Mouse (Mus musculus): Measurements from ENCODE around the gene Fzd10. TPM values are rescaled to one million over a fixed set of nuclear protein-coding genes. Genes with fewer than 3 reads are reported as not detected.

Fzd10 gene
- total and polyA plus RNA-seq, 3 experiments, result not detected

DNA sequence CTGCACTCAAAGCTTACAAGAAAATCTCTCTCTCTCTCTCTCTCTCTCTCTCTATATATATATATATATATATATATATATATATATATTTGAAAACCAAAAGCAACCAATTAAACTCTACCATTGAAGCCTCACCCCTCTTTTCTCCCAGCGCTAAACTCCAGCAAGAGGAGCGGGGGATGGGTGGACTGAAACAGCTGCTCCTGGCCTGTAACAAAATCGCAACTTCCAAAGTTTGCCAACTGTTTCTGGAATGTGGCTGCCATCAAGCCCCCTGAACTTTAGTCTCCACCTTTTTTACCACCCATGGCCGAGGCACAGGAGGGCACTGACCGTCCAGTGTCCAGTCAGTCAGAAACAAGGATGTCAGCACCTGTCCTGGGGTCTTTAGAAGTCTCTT lies 27.1 kb downstream of the Fzd10 start:
- Histone ChIP-seq H3K27ac (ENCODE audit: control insufficient read depth, low read depth, low read length) (no peak overlapping the region), H3K9ac (ENCODE audit: control insufficient read depth, low read depth, low read length, poor library complexity, severe bottlenecking) (no peak overlapping the region), H3K4me1 (ENCODE audit: control insufficient read depth in 1 of 2, insufficient read depth in 2 of 2, low read length in 2 of 2) (no peaks in the 10 kb centered on the region), H3K27me3 (ENCODE audit: control insufficient read depth in 1 of 2, insufficient read depth in 2 of 2, low read length in 2 of 2) (no peaks in the 10 kb centered on the region), H3K36me3 (ENCODE audit: control insufficient read depth in 1 of 2, insufficient read depth in 2 of 2, low read length in 2 of 2) (no peaks in the 10 kb centered on the region), H3K79me2 (ENCODE audit: control insufficient read depth, insufficient read depth, low read length, poor library complexity) (no peaks in the 10 kb centered on the region), H3K4me3 (ENCODE audit: control insufficient read depth in 1 of 2, insufficient read depth in 1 of 2, low read depth in 2 of 2, low read length in 2 of 2) (no peak overlapping the region), H3K9me3 (replicated peaks; ENCODE audit: insufficient read depth, low read length) (no peaks in the 10 kb centered on the region)
- DNase-seq (ENCODE audit: low read depth, low spot score), result no peak
- TF ChIP-seq MAFK (IDR thresholded peaks at IDR 0.05; ENCODE audit: borderline replicate concordance, low read depth, low read length) (no peak), MEF2A (IDR thresholded peaks at IDR 0.05; ENCODE audit: extremely low read depth, insufficient replicate concordance, low read depth, low read length, poor library complexity, severe bottlenecking) (no peak), MYB (IDR thresholded peaks at IDR 0.05; ENCODE audit: low read depth, low read length) (no peak), MXI1 (IDR thresholded peaks at IDR 0.05; ENCODE audit: low read depth, low read length) (no peak), USF2 (IDR thresholded peaks at IDR 0.05; ENCODE audit: borderline replicate concordance in 1 of 2, insufficient read depth in 1 of 2, low read depth in 1 of 2, low read length in 2 of 2) (no peak), CHD2 (IDR thresholded peaks at IDR 0.05; ENCODE audit: low read length) (no peak), ZC3H11A (IDR thresholded peaks at IDR 0.05; ENCODE audit: low read depth, low read length) (no peak), SIN3A (IDR thresholded peaks at IDR 0.05; ENCODE audit: low read length) (no peak), CTCF (IDR thresholded peaks at IDR 0.05 in 2 of 3, conservative IDR thresholded peaks at IDR 0.05 in 1 of 3; ENCODE audit: control insufficient read depth in 1 of 3, insufficient read depth in 1 of 3, low read depth in 2 of 3, low read length in 3 of 3, poor library complexity in 1 of 3, severe bottlenecking in 1 of 3) (no peak), UBTF (IDR thresholded peaks at IDR 0.05; ENCODE audit: borderline replicate concordance, insufficient read depth, low read depth, low read length) (no peak), ZKSCAN1 (IDR thresholded peaks at IDR 0.05; ENCODE audit: low read depth, low read length) (no peak), HCFC1 (IDR thresholded peaks at IDR 0.05; ENCODE audit: low read depth, low read length) (no peak), MAX (IDR thresholded peaks at IDR 0.05; ENCODE audit: low read length) (no peak), GABPA (IDR thresholded peaks at IDR 0.05; ENCODE audit: low read depth, low read length) (no peak), TBP (IDR thresholded peaks at IDR 0.05; ENCODE audit: low read depth, low read length) (no peak)

DNA sequence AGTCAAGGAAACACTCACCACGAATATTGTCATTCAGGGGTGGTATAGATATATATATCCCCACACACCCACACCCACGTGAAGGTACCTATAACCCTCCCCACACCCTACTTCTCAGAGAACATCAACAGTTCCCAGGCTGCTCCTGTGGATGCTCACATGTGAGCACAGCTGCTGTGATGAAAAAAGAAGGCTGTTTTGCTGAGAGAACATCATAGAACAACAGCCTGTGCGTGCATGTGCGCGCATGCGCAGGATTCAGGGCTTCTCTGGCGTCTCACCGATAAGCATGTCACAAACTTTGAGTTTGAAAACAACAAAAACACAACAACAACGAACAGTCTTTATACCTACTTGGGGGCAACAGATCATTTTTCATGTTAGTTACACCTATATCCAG lies 36.0 kb downstream of the Fzd10 start:
- Histone ChIP-seq H3K27ac (ENCODE audit: control insufficient read depth, low read depth, low read length) (no peak overlapping the region), H3K36me3 (ENCODE audit: control insufficient read depth in 1 of 2, insufficient read depth in 2 of 2, low read length in 2 of 2) (no peaks in the 10 kb centered on the region), H3K9me3 (replicated peaks; ENCODE audit: insufficient read depth, low read length) (no peaks in the 10 kb centered on the region), H3K27me3 (ENCODE audit: control insufficient read depth in 1 of 2, insufficient read depth in 2 of 2, low read length in 2 of 2) (no peaks in the 10 kb centered on the region), H3K4me3 (ENCODE audit: control insufficient read depth in 1 of 2, insufficient read depth in 1 of 2, low read depth in 2 of 2, low read length in 2 of 2) (no peak overlapping the region), H3K4me1 (ENCODE audit: control insufficient read depth in 1 of 2, insufficient read depth in 2 of 2, low read length in 2 of 2) (no peaks in the 10 kb centered on the region), H3K9ac (ENCODE audit: control insufficient read depth, low read depth, low read length, poor library complexity, severe bottlenecking) (no peak overlapping the region), H3K79me2 (ENCODE audit: control insufficient read depth, insufficient read depth, low read length, poor library complexity) (no peaks in the 10 kb centered on the region)
- TF ChIP-seq ZC3H11A (IDR thresholded peaks at IDR 0.05; ENCODE audit: low read depth, low read length), result no peak
- no peak for TF ChIP-seq NRF1 (IDR thresholded peaks at IDR 0.05; ENCODE audit: insufficient read depth, low read depth, low read length, poor library complexity, severe bottlenecking)
- TF ChIP-seq E2F4 (IDR thresholded peaks at IDR 0.05; ENCODE audit: borderline replicate concordance, low read depth, low read length), result no peak
- TF ChIP-seq ZNF384 (IDR thresholded peaks at IDR 0.05; ENCODE audit: low read depth, low read length), result no peak
- no peak for TF ChIP-seq ZKSCAN1 (IDR thresholded peaks at IDR 0.05; ENCODE audit: low read depth, low read length)
- TF ChIP-seq TCF12 (IDR thresholded peaks at IDR 0.05; ENCODE audit: low read depth, low read length), result no peak
- TF ChIP-seq TBP (IDR thresholded peaks at IDR 0.05; ENCODE audit: low read depth, low read length), result no peak
- TF ChIP-seq POLR2AphosphoS2 (IDR thresholded peaks at IDR 0.05; ENCODE audit: low read length), result no peak
- no peak for TF ChIP-seq RAD21 (IDR thresholded peaks at IDR 0.05; ENCODE audit: low read depth, low read length)
- TF ChIP-seq NELFE (IDR thresholded peaks at IDR 0.05; ENCODE audit: low read depth, low read length), result no peak
- no peak for TF ChIP-seq CTCF (IDR thresholded peaks at IDR 0.05 in 2 of 3, conservative IDR thresholded peaks at IDR 0.05 in 1 of 3; ENCODE audit: control insufficient read depth in 1 of 3, insufficient read depth in 1 of 3, low read depth in 2 of 3, low read length in 3 of 3, poor library complexity in 1 of 3, severe bottlenecking in 1 of 3)
- TF ChIP-seq HCFC1 (IDR thresholded peaks at IDR 0.05; ENCODE audit: low read depth, low read length), result no peak
- no peak for TF ChIP-seq MAFK (IDR thresholded peaks at IDR 0.05; ENCODE audit: borderline replicate concordance, low read depth, low read length)
- TF ChIP-seq BHLHE40 (IDR thresholded peaks at IDR 0.05; ENCODE audit: borderline replicate concordance, low read depth, low read length), result no peak
- no peak for TF ChIP-seq ETS1 (IDR thresholded peaks at IDR 0.05; ENCODE audit: low read depth, low read length)
- no peak for TF ChIP-seq USF1 (IDR thresholded peaks at IDR 0.05; ENCODE audit: low read depth, low read length)
- TF ChIP-seq SMC3 (IDR thresholded peaks at IDR 0.05; ENCODE audit: low read depth, low read length), result no peak
- no peak for DNase-seq (ENCODE audit: low read depth, low spot score)

Measured in MEL (cell line).